Mouse (Mus musculus): ENCODE results near the gene Flad1. TPM values are rescaled to one million over a fixed set of nuclear protein-coding genes. Genes with fewer than 3 reads are reported as not detected.

Flad1 gene
- polyA plus RNA-seq, 1 experiment: 67.6 TPM

GRCm38 (mm10) chr3:89420421-89420820 is 8.8 kb upstream of the Flad1 start:
- TF ChIP-seq CTCF (IDR thresholded peaks at IDR 0.05; ENCODE audit: control insufficient read depth, insufficient read depth, insufficient replicate concordance, low read depth, low read length) (no peak), POLR2A (IDR thresholded peaks at IDR 0.05; ENCODE audit: control insufficient read depth, low read depth, low read length) (no peak)
- Histone ChIP-seq H3K4me3 (ENCODE audit: control insufficient read depth, low read depth, low read length) (no peak overlapping the region), H3K27me3 (ENCODE audit: control insufficient read depth, insufficient read depth, low read length) (no peaks in the 10 kb centered on the region), H3K27ac (ENCODE audit: control insufficient read depth, insufficient read depth, low read depth, low read length) (no peak overlapping the region), H3K4me1 (ENCODE audit: control insufficient read depth, insufficient read depth, low read length) (peaks cover 24% of the 10 kb centered on the region), H3K36me3 (ENCODE audit: control insufficient read depth, insufficient read depth, low read length) (no peaks in the 10 kb centered on the region; the same call in none of the 2 replicates)

GRCm38 (mm10) chr3:89419981-89420380 is 8.3 kb upstream of the Flad1 start:
- Histone ChIP-seq H3K27ac (ENCODE audit: control insufficient read depth, insufficient read depth, low read depth, low read length) (peak overlapping the region; percentile 95), H3K4me1 (ENCODE audit: control insufficient read depth, insufficient read depth, low read length) (peaks cover 24% of the 10 kb centered on the region), H3K27me3 (ENCODE audit: control insufficient read depth, insufficient read depth, low read length) (no peaks in the 10 kb centered on the region), H3K4me3 (ENCODE audit: control insufficient read depth, low read depth, low read length) (peak overlapping the region; percentile 94), H3K36me3 (ENCODE audit: control insufficient read depth, insufficient read depth, low read length) (no peaks in the 10 kb centered on the region; the same call in none of the 2 replicates)
- no peak for TF ChIP-seq POLR2A (IDR thresholded peaks at IDR 0.05; ENCODE audit: control insufficient read depth, low read depth, low read length)
- no peak for TF ChIP-seq CTCF (IDR thresholded peaks at IDR 0.05; ENCODE audit: control insufficient read depth, insufficient read depth, insufficient replicate concordance, low read depth, low read length)

DNA sequence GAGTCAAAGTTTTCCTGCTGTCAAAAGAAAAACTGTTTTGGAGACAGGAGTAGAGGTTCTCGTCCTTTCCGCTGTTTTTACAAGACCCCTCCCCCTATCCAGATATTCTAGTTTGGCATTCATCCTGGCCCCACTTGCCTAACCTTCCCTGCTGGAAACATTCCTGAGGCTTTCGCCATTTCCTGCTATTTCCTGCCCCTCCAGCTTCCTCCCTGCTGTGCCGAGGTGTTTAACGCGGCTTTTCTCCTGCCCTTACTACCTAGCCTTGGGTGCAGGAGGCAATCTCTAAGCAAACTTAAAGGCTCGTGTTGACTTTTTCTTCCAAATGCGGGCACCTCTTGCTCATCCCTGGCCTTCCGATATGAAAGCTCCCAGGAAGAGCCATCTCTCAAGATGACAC is 7.9 kb upstream of the Flad1 start:
- Histone ChIP-seq H3K27me3 (ENCODE audit: control insufficient read depth, insufficient read depth, low read length) (no peaks in the 10 kb centered on the region), H3K4me1 (ENCODE audit: control insufficient read depth, insufficient read depth, low read length) (peaks cover 24% of the 10 kb centered on the region), H3K27ac (ENCODE audit: control insufficient read depth, insufficient read depth, low read depth, low read length) (peak overlapping the region; percentile 95), H3K4me3 (ENCODE audit: control insufficient read depth, low read depth, low read length) (peak overlapping the region; percentile 94), H3K36me3 (ENCODE audit: control insufficient read depth, insufficient read depth, low read length) (peaks cover 1% of the 10 kb centered on the region)
- TF ChIP-seq POLR2A (IDR thresholded peaks at IDR 0.05; ENCODE audit: control insufficient read depth, low read depth, low read length) (no peak), CTCF (IDR thresholded peaks at IDR 0.05; ENCODE audit: control insufficient read depth, insufficient read depth, insufficient replicate concordance, low read depth, low read length) (no peak)

DNA sequence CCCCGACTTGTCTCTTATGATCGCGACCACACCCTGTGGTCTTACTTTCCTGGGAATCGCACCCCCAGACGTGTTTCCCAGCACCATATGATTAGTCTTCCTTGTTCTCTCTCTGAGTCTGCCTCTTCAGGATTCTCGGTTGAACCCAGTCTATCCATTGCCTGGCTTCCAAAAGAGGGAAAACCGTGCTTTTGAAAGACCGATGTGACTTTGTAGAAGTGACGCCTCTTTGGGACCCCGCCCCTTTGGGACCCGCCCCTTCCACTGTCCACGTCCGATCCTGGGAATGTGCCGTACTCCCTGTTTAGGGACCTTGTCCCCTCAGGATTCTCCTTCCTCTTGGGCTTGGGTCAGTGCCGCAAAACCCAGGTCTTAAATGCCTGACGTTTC is 7.2 kb upstream of the Flad1 start:
- Histone ChIP-seq H3K4me3 (ENCODE audit: control insufficient read depth, low read depth, low read length) (peak overlapping the region; percentile 94), H3K27ac (ENCODE audit: control insufficient read depth, insufficient read depth, low read depth, low read length) (peak overlapping the region; percentile 95), H3K27me3 (ENCODE audit: control insufficient read depth, insufficient read depth, low read length) (no peaks in the 10 kb centered on the region), H3K4me1 (ENCODE audit: control insufficient read depth, insufficient read depth, low read length) (peaks cover 24% of the 10 kb centered on the region), H3K36me3 (ENCODE audit: control insufficient read depth, insufficient read depth, low read length) (peaks cover 1% of the 10 kb centered on the region)
- TF ChIP-seq CTCF (IDR thresholded peaks at IDR 0.05; ENCODE audit: control insufficient read depth, insufficient read depth, insufficient replicate concordance, low read depth, low read length) (no peak), POLR2A (IDR thresholded peaks at IDR 0.05; ENCODE audit: control insufficient read depth, low read depth, low read length) (no peak; the same call in 1 of the 2 replicates)

DNA sequence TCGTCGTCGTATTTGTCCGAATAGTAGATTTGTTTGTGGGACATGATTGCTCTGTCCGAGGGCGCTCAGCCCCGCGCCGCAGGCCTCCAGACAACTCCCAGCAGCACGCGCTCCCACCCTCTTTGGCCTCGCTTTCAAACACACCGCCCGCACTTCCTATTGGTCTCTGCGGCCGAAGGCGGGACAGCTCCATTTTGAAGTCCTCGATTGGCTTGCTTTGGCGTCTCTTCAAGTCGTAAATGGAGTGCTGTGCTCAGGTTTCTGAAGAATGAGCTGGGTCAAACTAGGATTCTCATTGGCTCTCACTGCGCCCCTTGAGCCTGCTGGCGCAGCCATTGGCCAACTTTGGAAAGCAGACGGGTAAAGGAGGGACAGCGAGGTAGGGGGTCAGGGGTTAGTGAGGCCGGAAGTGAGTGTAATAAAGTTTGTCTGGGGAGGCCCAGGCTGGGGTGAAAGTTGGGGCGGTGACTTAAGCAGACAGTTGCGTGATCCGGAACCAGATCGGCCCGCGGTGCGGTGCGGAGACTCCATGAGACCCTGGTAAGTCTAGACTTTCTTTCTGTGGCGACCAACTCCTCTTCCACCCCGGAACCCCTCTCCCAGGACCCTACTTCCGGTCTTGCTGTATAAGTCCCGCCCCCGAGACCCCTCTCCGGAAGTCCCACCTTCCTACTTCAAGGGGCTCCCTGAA is 6.6 kb upstream of the Flad1 start, which contains the start of the genes Cks1b and Shc1:
Cks1b (minus strand) TSS at position 214 of the 691 bp plus-strand sequence.
Shc1 (plus strand) TSS at position 274 of the 691 bp plus-strand sequence.
- H3K27ac ChIP-seq (ENCODE audit: control insufficient read depth, insufficient read depth, low read depth, low read length): peak within 1 kb of the TSS; percentile 95
- H3K4me3 ChIP-seq (ENCODE audit: control insufficient read depth, low read depth, low read length): peak within 1 kb of the TSS; percentile 94
- H3K4me1 ChIP-seq (ENCODE audit: control insufficient read depth, insufficient read depth, low read length): peaks cover 24% of the 10 kb centered on the region
- H3K27me3 ChIP-seq (ENCODE audit: control insufficient read depth, insufficient read depth, low read length): no peaks in the 10 kb centered on the region
- peaks cover 1% of the 10 kb centered on the region; the same call in 1 of the 2 replicates for H3K36me3 ChIP-seq (ENCODE audit: control insufficient read depth, insufficient read depth, low read length)
- peak; percentile 59 for TF ChIP-seq POLR2A (IDR thresholded peaks at IDR 0.05; ENCODE audit: control insufficient read depth, low read depth, low read length)
- no peak for TF ChIP-seq CTCF (IDR thresholded peaks at IDR 0.05; ENCODE audit: control insufficient read depth, insufficient read depth, insufficient replicate concordance, low read depth, low read length)

DNA sequence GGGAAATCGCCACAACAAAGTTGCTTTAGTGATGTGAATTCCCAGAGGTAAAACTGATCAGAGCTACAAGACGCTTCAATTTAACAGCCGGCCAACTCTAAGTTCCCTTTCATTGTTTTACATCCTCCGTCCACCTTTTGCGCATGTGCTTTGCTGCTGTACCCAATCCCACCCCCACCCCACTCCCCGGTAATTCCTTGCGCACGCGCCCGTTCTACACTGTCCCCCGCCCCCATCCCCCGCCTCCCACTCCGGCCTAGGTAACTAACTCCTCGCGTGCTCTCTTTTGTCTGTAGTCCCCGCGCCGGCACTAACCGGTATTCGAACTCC is 6.1 kb upstream of the Flad1 start:
- no peak for TF ChIP-seq POLR2A (IDR thresholded peaks at IDR 0.05; ENCODE audit: control insufficient read depth, low read depth, low read length)
- TF ChIP-seq CTCF (IDR thresholded peaks at IDR 0.05; ENCODE audit: control insufficient read depth, insufficient read depth, insufficient replicate concordance, low read depth, low read length): no peak
- no peaks in the 10 kb centered on the region for H3K27me3 ChIP-seq (ENCODE audit: control insufficient read depth, insufficient read depth, low read length)
- H3K27ac ChIP-seq (ENCODE audit: control insufficient read depth, insufficient read depth, low read depth, low read length): peak overlapping the region; percentile 95
- peak overlapping the region; percentile 94 for H3K4me3 ChIP-seq (ENCODE audit: control insufficient read depth, low read depth, low read length)
- H3K4me1 ChIP-seq (ENCODE audit: control insufficient read depth, insufficient read depth, low read length): peaks cover 24% of the 10 kb centered on the region
- peaks cover 1% of the 10 kb centered on the region; the same call in 1 of the 2 replicates for H3K36me3 ChIP-seq (ENCODE audit: control insufficient read depth, insufficient read depth, low read length)

GRCm38 (mm10) chr3:89417131-89417530 is 5.5 kb upstream of the Flad1 start:
- H3K4me1 ChIP-seq (ENCODE audit: control insufficient read depth, insufficient read depth, low read length): peaks cover 23% of the 10 kb centered on the region
- H3K36me3 ChIP-seq (ENCODE audit: control insufficient read depth, insufficient read depth, low read length): peaks cover 1% of the 10 kb centered on the region; the same call in 1 of the 2 replicates
- H3K27ac ChIP-seq (ENCODE audit: control insufficient read depth, insufficient read depth, low read depth, low read length): peak overlapping the region; percentile 77
- H3K4me3 ChIP-seq (ENCODE audit: control insufficient read depth, low read depth, low read length): peak overlapping the region; percentile 94; the same call in 1 of the 2 replicates
- no peak for TF ChIP-seq CTCF (IDR thresholded peaks at IDR 0.05; ENCODE audit: control insufficient read depth, insufficient read depth, insufficient replicate concordance, low read depth, low read length)
- no peaks in the 10 kb centered on the region for H3K27me3 ChIP-seq (ENCODE audit: control insufficient read depth, insufficient read depth, low read length)
